Mouse (Mus musculus): ENCODE measurements around the gene Gm2000.
A peak's percentile ranks its signal among the peaks of the same experiment; 100 is the strongest.
"Not testable (repeated sequence)": the region's sequence is repeated elsewhere in the genome, so short reads cannot be mapped to it uniquely, and the experiment has no call there.

Gm2000 gene

GRCm38 (mm10) chr1:156365740-156366139 lies at the start of gene Gm2000:
Gene Gm2000 (plus strand): TSS chr1:156366040.
- DNase-seq (ENCODE audit: low spot score), result no peak

- DNase-seq (ENCODE audit: low spot score), result no peak
Measured at GRCm38 (mm10) chr1:156323126-156323525, 42.7 kb upstream of the Gm2000 start.

GRCm38 (mm10) chr1:156340847-156341246 lies 25.0 kb upstream of the Gm2000 start:
- DNase-seq (ENCODE audit: low spot score), result no peak

- no peak for DNase-seq (ENCODE audit: low spot score)
Measured at GRCm38 (mm10) chr1:156344433-156344832, 21.4 kb upstream of the Gm2000 start.

GRCm38 (mm10) chr1:156345633-156346032 lies 20.2 kb upstream of the Gm2000 start:
- no peak for DNase-seq (ENCODE audit: low spot score)

GRCm38 (mm10) chr1:156349031-156349430 lies 16.8 kb upstream of the Gm2000 start:
- DNase-seq (ENCODE audit: low spot score), result no peak

- no peak for DNase-seq (ENCODE audit: low spot score)
Measured at GRCm38 (mm10) chr1:156350441-156350840, 15.4 kb upstream of the Gm2000 start.

- no peak for DNase-seq (ENCODE audit: low spot score)
Measured at GRCm38 (mm10) chr1:156352466-156352865, 13.4 kb upstream of the Gm2000 start.

GRCm38 (mm10) chr1:156381217-156381616 lies 15.4 kb downstream of the Gm2000 start:
- no peak for DNase-seq (ENCODE audit: low spot score)

GRCm38 (mm10) chr1:156386232-156386631 lies 20.4 kb downstream of the Gm2000 start:
- no peak for DNase-seq (ENCODE audit: low spot score)

- DNase-seq (ENCODE audit: low spot score), result no peak
Measured at GRCm38 (mm10) chr1:156386880-156387279, 21.0 kb downstream of the Gm2000 start.

- DNase-seq (ENCODE audit: low spot score), result no peak
Measured at GRCm38 (mm10) chr1:156393148-156393547, 27.3 kb downstream of the Gm2000 start.

- DNase-seq (ENCODE audit: low spot score), result not testable (repeated sequence)
Measured at GRCm38 (mm10) chr1:156400159-156400558, 34.3 kb downstream of the Gm2000 start.

GRCm38 (mm10) chr1:156402491-156402890 lies 36.7 kb downstream of the Gm2000 start:
- DNase-seq (ENCODE audit: low spot score), result no peak

- DNase-seq (ENCODE audit: low spot score), result no peak
Measured at GRCm38 (mm10) chr1:156403251-156403650, 37.4 kb downstream of the Gm2000 start.

- DNase-seq (ENCODE audit: low spot score), result peak; percentile 44
Measured at GRCm38 (mm10) chr1:156408004-156408403, 42.2 kb downstream of the Gm2000 start.

GRCm38 (mm10) chr1:156408521-156408920 lies 42.7 kb downstream of the Gm2000 start:
- no peak for DNase-seq (ENCODE audit: low spot score)
